Mouse (Mus musculus) intestine, embryonic 14.5 days (tissue): Measurements from ENCODE around the gene Bbs9. TPM values are rescaled to one million over a fixed set of nuclear protein-coding genes. Genes with fewer than 3 reads are reported as not detected.

Source experiments
- ATAC-seq: fragments of 200-750 bp; cut with Nextera tagmentation; replicated peaks from 2 replicates; pipeline ENCODE4 v1.8.0; 2017; ENCODE audit warnings: low read depth, moderate number of reproducible peaks, moderate TSS enrichment, moderate library complexity; ENCODE audit not compliant: low FRiP score, low TSS enrichment
- DNase-seq: peaks from one replicate; pipeline ENCODE4 v3.0.0-alpha.2; 2018; ENCODE audit warnings: low spot score
- H3K27ac ChIP-seq: fragments of 300-500 bp; sonication (generic); 2 replicates; pipeline ENCODE4 v1.5.1; 2014; ENCODE audit warnings: low read depth, mild to moderate bottlenecking, control low read depth
- H3K27me3 ChIP-seq: fragments of 300-500 bp; sonication (generic); replicated peaks from 2 replicates; pipeline ENCODE4 v1.6.1; 2014; ENCODE audit warnings: low read length, control low read depth; ENCODE audit not compliant: control insufficient read depth, insufficient read depth
- H3K36me3 ChIP-seq: fragments of 300-500 bp; sonication (generic); 2 replicates; pipeline ENCODE4 v1.6.1; 2014; ENCODE audit warnings: low read length, control low read depth; ENCODE audit not compliant: control insufficient read depth, insufficient read depth
- H3K4me1 ChIP-seq: fragments of 300-500 bp; sonication (generic); replicated peaks from 2 replicates; pipeline ENCODE4 v1.6.1; 2014; ENCODE audit warnings: low read length, control low read depth, mixed read lengths; ENCODE audit not compliant: control insufficient read depth, insufficient read depth
- H3K4me2 ChIP-seq: fragments of 300-500 bp; sonication (generic); 2 replicates; pipeline ENCODE4 v1.6.1; 2014; ENCODE audit warnings: low read length
- H3K4me3 ChIP-seq: fragments of 300-500 bp; sonication (generic); 2 replicates; pipeline ENCODE4 v1.5.1; 2014; ENCODE audit warnings: low read depth, low read length, control low read depth, mixed read lengths
- H3K9ac ChIP-seq: fragments of 300-500 bp; sonication (generic); 2 replicates; pipeline ENCODE4 v1.6.1; 2014; ENCODE audit warnings: mild to moderate bottlenecking, low read length
- H3K9me3 ChIP-seq: fragments of 300-500 bp; sonication (generic); 2 replicates; pipeline ENCODE4 v1.6.1; 2016; ENCODE audit warnings: low read length, control low read depth; ENCODE audit not compliant: control insufficient read depth
- WGBS: fragments of 180-500 bp; shearing (Covaris S2); extraction: QIAGEN DNeasy Blood & Tissue Kit; methylation state at CpG from one replicate; pipeline ENCODE4 v1.1.7; 2014; 5-methylcytosine and 5-hydroxymethylcytosine counted together
- polyA plus RNA-seq: library from polyadenylated mRNA; unstranded; fragments of >200 nt; fragmentation: Nextera tagmentation; extraction: Ambion mirVana; gene quantifications from 2 replicates; pipeline ENCODE4 v1.2.1, GENCODE M21; 2014

Bbs9 gene
- polyA plus RNA-seq, 1 experiment from 2014 or later: 14.2 TPM

DNA sequence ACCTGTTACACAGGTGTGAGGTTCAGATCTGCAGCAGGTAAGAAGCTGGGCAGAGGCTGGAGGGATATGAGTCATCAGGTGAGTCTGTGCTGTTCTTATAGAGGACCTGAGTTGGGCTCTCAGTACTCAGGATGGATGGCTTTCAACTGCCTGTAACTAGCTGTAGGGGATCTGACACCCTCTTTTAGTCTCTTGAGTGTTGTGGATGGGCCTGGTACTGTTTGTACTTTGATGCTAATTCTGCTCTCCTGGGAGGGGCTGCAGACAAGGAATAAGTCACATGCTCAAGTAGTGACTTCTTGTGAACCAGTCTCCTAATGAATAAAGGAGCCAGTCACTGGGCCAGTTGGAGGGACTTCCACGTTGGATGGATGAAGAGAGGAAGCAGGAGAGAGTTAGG lies 257.1 kb downstream of the Bbs9 start:
- H3K9me3 ChIP-seq: no peaks in the 10 kb centered on the region
- no peaks in the 10 kb centered on the region for H3K27me3 ChIP-seq
- H3K4me3 ChIP-seq: no peak overlapping the region
- H3K36me3 ChIP-seq: no peaks in the 10 kb centered on the region
- no peak overlapping the region for H3K4me2 ChIP-seq
- 58% methylated on average over 1 of the region's 1 CpGs for WGBS
- no peak overlapping the region for H3K27ac ChIP-seq
- no peak for DNase-seq
- ATAC-seq: no peak
- no peaks in the 10 kb centered on the region for H3K4me1 ChIP-seq
- no peak overlapping the region for H3K9ac ChIP-seq

GRCm38 (mm10) chr9:22734954-22735353 lies 259.4 kb downstream of the Bbs9 start:
- DNase-seq: no peak
- no peaks in the 10 kb centered on the region for H3K27me3 ChIP-seq
- no peaks in the 10 kb centered on the region for H3K4me1 ChIP-seq
- no peak overlapping the region for H3K4me3 ChIP-seq
- 70% methylated on average over 8 of the region's 8 CpGs for WGBS
- no peaks in the 10 kb centered on the region for H3K36me3 ChIP-seq
- H3K4me2 ChIP-seq: no peak overlapping the region
- no peaks in the 10 kb centered on the region for H3K9me3 ChIP-seq
- H3K9ac ChIP-seq: no peak overlapping the region
- H3K27ac ChIP-seq: no peak overlapping the region
- ATAC-seq: no peak

GRCm38 (mm10) chr9:22735385-22735784 lies 259.9 kb downstream of the Bbs9 start:
- no peaks in the 10 kb centered on the region for H3K27me3 ChIP-seq
- no peaks in the 10 kb centered on the region for H3K4me1 ChIP-seq
- H3K9ac ChIP-seq: no peak overlapping the region
- no peak for ATAC-seq
- no peak overlapping the region for H3K4me3 ChIP-seq
- no peaks in the 10 kb centered on the region for H3K9me3 ChIP-seq
- H3K36me3 ChIP-seq: no peaks in the 10 kb centered on the region
- H3K4me2 ChIP-seq: no peak overlapping the region
- WGBS: 92% methylated on average over 8 of the region's 8 CpGs
- no peak overlapping the region for H3K27ac ChIP-seq
- DNase-seq: no peak

- H3K4me3 ChIP-seq: no peak overlapping the region
- ATAC-seq (no peak), DNase-seq (no peak)
- H3K27me3 ChIP-seq: no peaks in the 10 kb centered on the region
- no peak overlapping the region for H3K4me2 ChIP-seq
- no peaks in the 10 kb centered on the region for H3K4me1 ChIP-seq
- 53% methylated on average over 6 of the region's 6 CpGs for WGBS
- H3K36me3 ChIP-seq: no peaks in the 10 kb centered on the region
- no peaks in the 10 kb centered on the region for H3K9me3 ChIP-seq
- H3K9ac ChIP-seq: no peak overlapping the region
- no peak overlapping the region for H3K27ac ChIP-seq
These were observed 262.4 kb downstream of the Bbs9 start for GRCm38 (mm10) chr9:22737893-22738292.

GRCm38 (mm10) chr9:22738861-22739260 lies 263.3 kb downstream of the Bbs9 start:
- H3K4me1 ChIP-seq: no peaks in the 10 kb centered on the region
- no peak overlapping the region for H3K27ac ChIP-seq
- WGBS: 83% methylated on average over 3 of the region's 3 CpGs
- no peaks in the 10 kb centered on the region for H3K27me3 ChIP-seq
- no peaks in the 10 kb centered on the region for H3K9me3 ChIP-seq
- H3K4me3 ChIP-seq: no peak overlapping the region
- no peak for ATAC-seq
- no peak for DNase-seq
- no peak overlapping the region for H3K9ac ChIP-seq
- no peaks in the 10 kb centered on the region for H3K36me3 ChIP-seq
- H3K4me2 ChIP-seq: no peak overlapping the region

DNA sequence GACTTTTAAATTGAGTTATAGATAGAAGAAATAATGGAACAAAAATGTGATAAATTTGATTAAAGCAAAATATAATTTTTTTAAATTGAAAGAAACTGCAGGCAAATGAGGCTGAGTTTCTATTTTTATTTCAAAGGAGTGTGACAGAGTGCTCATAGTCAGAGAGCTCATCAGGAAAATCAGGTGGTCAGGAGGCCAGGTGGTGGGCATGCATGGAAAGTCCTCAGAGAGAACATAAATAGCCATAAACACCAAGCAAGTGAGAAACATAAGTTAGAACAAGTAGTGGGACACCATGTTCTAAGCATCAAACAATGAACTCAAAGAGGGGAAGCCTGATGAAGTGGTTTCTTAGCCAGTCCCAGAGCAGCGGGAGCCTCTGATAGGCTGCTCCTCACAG lies 266.5 kb downstream of the Bbs9 start:
- H3K27ac ChIP-seq: no peak overlapping the region
- no peak for DNase-seq

GRCm38 (mm10) chr9:22748617-22749016 lies 273.1 kb downstream of the Bbs9 start:
- Histone ChIP-seq H3K9me3 (0 out of 2 replicates have a peak, but pooled peaks cover 2% of the 10 kb centered on the region), H3K36me3 (no peaks in the 10 kb centered on the region), H3K4me3 (no peak overlapping the region), H3K27me3 (no peaks in the 10 kb centered on the region), H3K4me2 (no peak overlapping the region), H3K4me1 (peaks cover 7% of the 10 kb centered on the region; the same call in 1 of the 2 replicates), H3K9ac (no peak overlapping the region), H3K27ac (no peak overlapping the region)
- DNase-seq: no peak
- no peak for ATAC-seq
- WGBS: 62% methylated on average over 2 of the region's 2 CpGs

More for the DNA sequence above, 266.5 kb downstream of the Bbs9 start:
- no peaks in the 10 kb centered on the region for H3K36me3 ChIP-seq
- no peak overlapping the region for H3K4me2 ChIP-seq
- WGBS: 100% methylated on average over 1 of the region's 1 CpGs
- no peaks in the 10 kb centered on the region for H3K4me1 ChIP-seq
- no peaks in the 10 kb centered on the region for H3K27me3 ChIP-seq
- no peak for ATAC-seq
- no peaks in the 10 kb centered on the region for H3K9me3 ChIP-seq
- no peak overlapping the region for H3K4me3 ChIP-seq
- H3K9ac ChIP-seq: no peak overlapping the region

- Histone ChIP-seq H3K4me1 (peaks cover 7% of the 10 kb centered on the region; the same call in 1 of the 2 replicates), H3K9ac (no peak overlapping the region)
These were observed 275.4 kb downstream of the Bbs9 start for GRCm38 (mm10) chr9:22750779-22751545.

DNA sequence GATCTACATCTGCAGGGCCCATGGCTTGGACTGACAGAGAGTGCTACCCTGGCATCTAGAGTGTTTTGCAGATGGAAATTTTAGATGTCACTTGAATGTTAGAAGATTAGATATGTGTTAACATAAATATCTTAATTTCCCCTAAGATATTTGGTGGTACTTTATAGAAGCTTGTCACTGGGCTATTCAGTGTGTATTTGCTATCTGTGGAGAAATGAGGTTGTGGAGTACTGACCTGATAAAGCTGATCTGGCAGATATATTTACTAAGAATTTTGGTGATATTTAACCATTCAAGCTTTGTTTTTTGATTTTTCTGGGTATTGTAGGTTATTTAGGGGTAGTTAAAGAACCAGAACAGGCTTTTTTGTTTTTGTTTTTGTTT lies 276.0 kb downstream of the Bbs9 start:
- H3K27ac ChIP-seq: no peak overlapping the region
- ATAC-seq (no peak), DNase-seq (no peak)

More at GRCm38 (mm10) chr9:22750779-22751545, 275.4 kb downstream of the Bbs9 start:
- Histone ChIP-seq H3K4me3 (no peak overlapping the region), H3K27me3 (no peaks in the 10 kb centered on the region), H3K4me2 (no peak overlapping the region), H3K27ac (no peak overlapping the region), H3K36me3 (no peaks in the 10 kb centered on the region), H3K9me3 (0 out of 2 replicates have a peak, but pooled peaks cover 2% of the 10 kb centered on the region)
- ATAC-seq (no peak), DNase-seq (no peak)
- 78% methylated on average over 17 of the region's 17 CpGs for WGBS

More for the DNA sequence above, 276.0 kb downstream of the Bbs9 start:
- H3K9ac ChIP-seq: no peak overlapping the region
- H3K9me3 ChIP-seq: 0 out of 2 replicates have a peak, but pooled peaks cover 2% of the 10 kb centered on the region
- no peak overlapping the region for H3K4me3 ChIP-seq
- no peaks in the 10 kb centered on the region for H3K36me3 ChIP-seq
- H3K27me3 ChIP-seq: no peaks in the 10 kb centered on the region
- H3K4me1 ChIP-seq: peaks cover 7% of the 10 kb centered on the region; the same call in 1 of the 2 replicates
- H3K4me2 ChIP-seq: no peak overlapping the region
